Mouse (Mus musculus) liver, embryonic 11.5 days (tissue): Measurements from ENCODE around the gene Pde5a. TPM values are rescaled to one million over a fixed set of nuclear protein-coding genes. Genes with fewer than 3 reads are reported as not detected.

Experiments
- ATAC-seq: fragments of 200-750 bp; cut with Nextera tagmentation; replicated peaks from 2 replicates; pipeline ENCODE4 v1.8.0; 2017; ENCODE audit warnings: moderate number of reproducible peaks, mild to moderate bottlenecking, moderate TSS enrichment, moderate library complexity; ENCODE audit not compliant: low FRiP score
- DNase-seq: peaks from one replicate; pipeline ENCODE4 v3.0.0-alpha.2; 2017; ENCODE audit warnings: low spot score
- H3K27ac ChIP-seq: fragments of 300-500 bp; sonication (generic); 2 replicates; pipeline ENCODE4 v1.5.1; 2014; ENCODE audit warnings: mild to moderate bottlenecking, low read depth, low read length, control low read depth
- H3K27me3 ChIP-seq: fragments of 300-500 bp; sonication (generic); replicated peaks from 2 replicates; pipeline ENCODE4 v1.6.1; 2014; ENCODE audit warnings: low read length, mixed read lengths; ENCODE audit not compliant: control insufficient read depth, insufficient read depth
- H3K36me3 ChIP-seq: fragments of 300-500 bp; sonication (generic); 2 replicates; pipeline ENCODE4 v1.6.1; 2014; ENCODE audit warnings: mild to moderate bottlenecking, low read length, moderate library complexity, mixed read lengths; ENCODE audit not compliant: control insufficient read depth, insufficient read depth
- H3K4me1 ChIP-seq: fragments of 300-500 bp; sonication (generic); replicated peaks from 2 replicates; pipeline ENCODE4 v1.6.1; 2014; ENCODE audit warnings: low read length, mixed read lengths; ENCODE audit not compliant: control insufficient read depth, insufficient read depth
- H3K4me2 ChIP-seq: fragments of 300-500 bp; sonication (generic); 2 replicates; pipeline ENCODE4 v1.6.1; 2014; ENCODE audit warnings: mild to moderate bottlenecking, control low read depth, moderate library complexity
- H3K4me3 ChIP-seq: fragments of 300-500 bp; sonication (generic); 2 replicates; pipeline ENCODE4 v1.5.1; 2014; ENCODE audit warnings: low read depth, low read length, control low read depth
- H3K9ac ChIP-seq: fragments of 300-500 bp; sonication (generic); 2 replicates; pipeline ENCODE4 v1.6.1; 2014; ENCODE audit warnings: low read depth, low read length, control low read depth
- H3K9me3 ChIP-seq: fragments of 300-500 bp; sonication (generic); 2 replicates; pipeline ENCODE4 v1.6.1; 2016; ENCODE audit warnings: low read length, inconsistent platforms, mixed read lengths; ENCODE audit not compliant: control insufficient read depth
- WGBS: fragments of 180-500 bp; shearing (Covaris S2); extraction: QIAGEN DNeasy Blood & Tissue Kit; methylation state at CpG from one replicate; pipeline ENCODE4 v1.1.7; 2014; 5-methylcytosine and 5-hydroxymethylcytosine counted together
- polyA plus RNA-seq: library from polyadenylated mRNA; unstranded; fragments of >200 nt; fragmentation: Nextera tagmentation; extraction: Ambion mirVana; gene quantifications from 2 replicates; pipeline ENCODE4 v1.2.1, GENCODE M21; 2014

Pde5a gene
- polyA plus RNA-seq, 1 experiment from 2014 or later: 4.9 TPM

DNA sequence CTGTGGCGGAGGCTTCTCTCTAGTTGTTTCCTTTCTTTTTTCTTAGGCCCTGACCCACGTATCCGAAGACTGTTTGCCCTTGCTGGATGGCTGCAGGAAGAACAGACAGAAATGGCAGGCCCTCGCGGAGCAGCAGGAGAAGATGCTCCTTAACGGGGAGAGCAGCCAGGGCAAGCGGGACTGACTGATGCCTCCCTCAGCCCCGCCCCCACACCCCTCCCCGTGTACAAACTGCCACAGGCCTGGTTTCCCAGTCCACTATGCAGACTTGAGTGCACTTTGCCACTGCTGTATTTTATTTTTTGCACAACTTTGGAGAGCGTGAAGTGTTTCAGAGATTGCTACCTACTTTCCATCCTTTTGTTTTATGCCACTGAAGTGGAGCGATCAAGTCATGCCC, 126.4 kb downstream of the Pde5a start:
- H3K4me2 ChIP-seq: no peak overlapping the region
- ATAC-seq: no peak
- WGBS: 65% methylated on average over 11 of the region's 11 CpGs

DNA sequence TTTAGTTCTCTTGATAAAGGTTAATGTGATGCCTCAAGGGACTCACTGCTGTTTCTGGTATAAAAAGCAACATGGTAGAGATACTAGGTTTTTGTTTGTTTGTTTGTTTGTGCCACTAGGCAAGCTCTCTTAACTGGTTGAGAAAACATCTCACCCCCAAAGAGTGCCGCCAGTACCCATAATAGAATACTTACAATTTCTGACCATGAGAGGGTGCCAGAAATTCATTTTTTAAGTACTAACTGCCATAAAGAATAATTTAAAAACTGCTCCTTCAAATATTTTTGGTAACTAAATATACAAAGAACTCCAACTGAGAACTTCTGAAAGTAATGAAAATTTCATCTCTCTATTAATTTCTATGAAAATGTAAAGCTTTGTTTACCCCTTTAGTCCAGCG, 131.1 kb downstream of the Pde5a start:
- no peaks in the 10 kb centered on the region for H3K27me3 ChIP-seq
- ATAC-seq: no peak
- H3K9ac ChIP-seq: no peak overlapping the region
- no peak overlapping the region for H3K4me2 ChIP-seq
- H3K27ac ChIP-seq: no peak overlapping the region
- no peaks in the 10 kb centered on the region for H3K4me1 ChIP-seq
- 78% methylated on average over 2 of the region's 2 CpGs for WGBS
- no peak overlapping the region for H3K4me3 ChIP-seq
- H3K9me3 ChIP-seq: no peaks in the 10 kb centered on the region
- H3K36me3 ChIP-seq: no peaks in the 10 kb centered on the region
- DNase-seq: no peak

More for the DNA sequence above, 126.4 kb downstream of the Pde5a start:
- H3K9ac ChIP-seq: no peak overlapping the region
- H3K9me3 ChIP-seq: no peaks in the 10 kb centered on the region
- H3K27ac ChIP-seq: no peak overlapping the region
- H3K4me3 ChIP-seq: no peak overlapping the region
- no peaks in the 10 kb centered on the region for H3K27me3 ChIP-seq
- H3K4me1 ChIP-seq: no peaks in the 10 kb centered on the region
- no peak for DNase-seq
- H3K36me3 ChIP-seq: no peaks in the 10 kb centered on the region

- no peak overlapping the region for H3K4me3 ChIP-seq
- no peak overlapping the region for H3K4me2 ChIP-seq
- WGBS: 83% methylated on average over 12 of the region's 12 CpGs
- no peak; the same call in 1 of the 2 replicates for ATAC-seq
- no peak overlapping the region for H3K9ac ChIP-seq
- no peak overlapping the region for H3K27ac ChIP-seq
- DNase-seq: no peak
- no peaks in the 10 kb centered on the region for H3K4me1 ChIP-seq
- no peaks in the 10 kb centered on the region for H3K9me3 ChIP-seq
- no peaks in the 10 kb centered on the region for H3K27me3 ChIP-seq
- H3K36me3 ChIP-seq: no peaks in the 10 kb centered on the region
Measured at GRCm38 (mm10) chr3:122860573-122861498, 132.1 kb downstream of the Pde5a start.

DNA sequence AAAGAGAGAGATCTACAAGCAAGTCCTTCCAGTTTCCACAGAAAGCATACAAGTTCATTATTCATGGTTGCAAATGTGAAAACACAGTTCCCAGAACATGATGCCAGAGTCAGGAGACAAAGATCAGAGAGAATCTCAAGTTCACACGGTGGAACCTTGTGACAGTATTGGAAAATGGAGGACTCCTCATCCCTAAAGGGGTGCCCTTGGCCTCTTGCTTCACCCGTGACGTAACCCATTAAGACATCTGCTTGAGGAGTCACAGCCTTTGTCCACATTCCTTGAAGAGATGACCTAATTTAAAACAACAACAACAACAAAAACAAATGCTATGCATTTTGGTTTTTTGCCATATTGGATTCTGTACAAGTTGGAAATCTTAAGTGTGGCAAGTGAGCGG, 136.3 kb downstream of the Pde5a start:
- Histone ChIP-seq H3K4me3 (no peak overlapping the region), H3K9ac (no peak overlapping the region), H3K4me2 (no peak overlapping the region), H3K36me3 (no peaks in the 10 kb centered on the region), H3K27me3 (no peaks in the 10 kb centered on the region), H3K9me3 (no peaks in the 10 kb centered on the region), H3K27ac (no peak overlapping the region), H3K4me1 (no peaks in the 10 kb centered on the region)
- WGBS: 81% methylated on average over 4 of the region's 4 CpGs
- ATAC-seq: no peak
- no peak for DNase-seq

DNA sequence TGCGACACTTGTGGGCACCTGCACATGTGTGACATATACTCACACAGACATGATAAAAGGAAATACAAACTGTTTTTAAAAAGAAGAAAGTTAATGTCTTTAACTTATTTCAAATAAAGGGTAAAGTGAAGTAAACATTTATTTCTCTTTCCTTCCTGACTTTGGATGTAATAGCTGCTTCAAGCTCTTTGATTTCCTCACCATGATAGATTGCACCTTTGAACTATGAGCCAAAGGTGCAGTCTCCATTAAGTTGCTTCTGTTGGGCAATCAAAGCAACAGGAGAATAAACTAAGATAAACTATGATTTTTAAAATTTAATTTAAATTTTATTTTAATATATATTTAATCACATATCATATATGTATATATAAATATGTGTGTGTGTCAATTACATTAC, 139.5 kb downstream of the Pde5a start:
- Histone ChIP-seq H3K9me3 (no peaks in the 10 kb centered on the region), H3K4me2 (no peak overlapping the region), H3K27ac (no peak overlapping the region), H3K9ac (no peak overlapping the region), H3K36me3 (no peaks in the 10 kb centered on the region), H3K4me1 (no peaks in the 10 kb centered on the region), H3K4me3 (no peak overlapping the region), H3K27me3 (no peaks in the 10 kb centered on the region)
- DNase-seq (no peak), ATAC-seq (no peak)
- WGBS: 71% methylated on average over 1 of the region's 1 CpGs

DNA sequence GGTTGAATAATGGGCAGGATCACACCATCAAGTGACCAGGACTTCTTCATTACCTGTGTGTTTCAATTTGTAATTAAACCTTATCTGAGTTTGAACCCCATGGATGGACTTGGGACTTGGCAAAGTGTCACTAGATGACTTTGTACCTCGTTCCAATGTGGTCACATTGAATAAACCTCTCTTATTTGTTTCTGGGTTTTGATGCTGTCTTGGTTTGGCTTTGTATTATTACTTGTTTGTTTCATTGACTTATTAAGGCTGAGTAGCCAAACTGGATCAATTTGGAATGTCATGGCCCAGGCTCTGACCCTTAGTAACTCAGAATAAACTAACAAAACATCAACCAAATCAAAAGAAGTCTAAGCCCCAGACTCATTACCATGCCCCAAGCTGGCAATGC, 142.8 kb downstream of the Pde5a start:
- Histone ChIP-seq H3K36me3 (no peaks in the 10 kb centered on the region), H3K9ac (no peak overlapping the region), H3K4me1 (no peaks in the 10 kb centered on the region), H3K27ac (no peak overlapping the region), H3K4me2 (no peak overlapping the region), H3K27me3 (no peaks in the 10 kb centered on the region), H3K4me3 (no peak overlapping the region), H3K9me3 (no peaks in the 10 kb centered on the region)
- WGBS: 60% methylated on average over 1 of the region's 1 CpGs
- ATAC-seq (no peak), DNase-seq (no peak)

DNA sequence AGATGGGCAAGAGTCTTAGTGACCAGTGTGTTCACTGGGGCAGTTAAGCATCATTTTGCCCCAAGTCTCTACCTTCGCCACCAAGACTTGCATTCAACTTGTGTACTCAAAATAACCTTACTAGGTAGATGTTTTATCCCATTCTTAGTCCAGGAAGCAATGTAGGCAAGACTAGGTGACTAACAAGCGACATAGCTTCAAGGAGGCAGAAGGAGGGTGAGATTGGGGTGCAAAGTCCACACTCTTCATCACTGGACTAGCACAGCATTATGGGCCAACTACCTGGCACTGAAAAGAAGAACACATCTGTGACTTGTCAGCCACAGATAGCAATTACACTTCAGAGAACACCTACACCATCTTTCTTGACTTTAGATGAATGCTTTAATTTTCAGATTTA, 148.1 kb downstream of the Pde5a start:
- no peak for ATAC-seq
- H3K4me1 ChIP-seq: no peaks in the 10 kb centered on the region
- 80% methylated on average over 2 of the region's 2 CpGs for WGBS
- no peaks in the 10 kb centered on the region for H3K27me3 ChIP-seq
- no peak for DNase-seq
- no peaks in the 10 kb centered on the region for H3K9me3 ChIP-seq
- no peak overlapping the region for H3K4me3 ChIP-seq
- H3K9ac ChIP-seq: no peak overlapping the region
- no peak overlapping the region for H3K27ac ChIP-seq
- H3K4me2 ChIP-seq: no peak overlapping the region
- H3K36me3 ChIP-seq: no peaks in the 10 kb centered on the region

DNA sequence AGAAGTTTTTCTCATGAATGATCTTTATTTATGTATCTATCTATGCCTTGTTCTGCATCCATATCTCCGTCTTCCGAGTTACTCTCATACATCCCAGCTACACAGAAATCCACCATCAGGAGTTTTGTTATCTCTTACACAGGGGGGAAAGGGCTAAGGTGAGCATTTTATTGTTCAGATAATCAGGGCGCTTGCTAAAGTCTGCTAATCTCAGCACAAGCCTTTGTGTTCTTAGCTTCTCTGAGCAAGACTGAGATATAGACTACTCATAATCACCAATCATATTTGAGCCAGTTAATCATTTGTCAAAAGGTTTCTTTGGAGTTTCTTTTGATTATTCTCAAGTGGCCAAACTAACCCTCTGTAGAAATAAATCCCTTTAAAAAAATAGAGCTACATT, 148.8 kb downstream of the Pde5a start:
- H3K9me3 ChIP-seq: no peaks in the 10 kb centered on the region
- 72% methylated on average over 3 of the region's 3 CpGs for WGBS
- no peaks in the 10 kb centered on the region for H3K4me1 ChIP-seq
- no peak overlapping the region for H3K27ac ChIP-seq
- H3K9ac ChIP-seq: no peak overlapping the region
- no peak for ATAC-seq
- no peaks in the 10 kb centered on the region for H3K27me3 ChIP-seq
- no peak overlapping the region for H3K4me3 ChIP-seq
- no peaks in the 10 kb centered on the region for H3K36me3 ChIP-seq
- H3K4me2 ChIP-seq: no peak overlapping the region
- DNase-seq: no peak

DNA sequence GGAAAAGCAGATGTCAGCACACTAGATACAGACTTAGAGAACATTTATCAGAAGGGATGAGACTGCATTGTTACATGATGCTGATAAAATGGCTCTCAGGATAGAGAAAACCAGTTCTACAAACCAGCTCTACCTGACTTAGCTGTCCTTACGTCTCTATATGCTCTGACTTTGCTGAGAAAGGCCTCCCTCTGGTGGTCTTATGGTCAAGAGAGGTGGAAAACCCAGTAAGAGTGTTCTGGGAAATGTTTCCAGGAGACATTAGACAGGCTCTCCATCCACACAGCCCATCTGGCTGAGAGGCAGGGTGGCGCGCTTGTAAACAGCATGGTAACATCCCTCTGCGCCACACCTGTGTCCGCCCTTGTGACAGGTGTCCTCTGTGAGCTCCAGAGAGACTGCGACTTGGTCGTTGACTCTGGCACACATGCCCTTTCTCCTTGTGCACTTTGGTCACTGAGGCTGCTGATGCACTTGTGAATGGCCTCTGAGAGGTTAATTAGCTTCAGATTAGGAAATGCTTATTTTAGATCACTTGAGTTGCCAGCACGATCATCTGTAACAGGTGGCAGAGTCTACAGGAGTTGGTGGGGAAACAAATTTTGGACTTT, 150.1 kb downstream of the Pde5a start:
- H3K27me3 ChIP-seq: no peaks in the 10 kb centered on the region
- H3K9me3 ChIP-seq: no peaks in the 10 kb centered on the region
- 82% methylated on average over 8 of the region's 8 CpGs for whole genome bisulfite sequencing
- no peaks in the 10 kb centered on the region for H3K4me1 ChIP-seq
- ATAC-seq: no peak
- H3K9ac ChIP-seq: no peak overlapping the region
- H3K4me2 ChIP-seq: no peak overlapping the region
- no peak for DNase-seq
- no peak overlapping the region for H3K4me3 ChIP-seq
- H3K27ac ChIP-seq: no peak overlapping the region
- no peaks in the 10 kb centered on the region for H3K36me3 ChIP-seq
